Mouse (Mus musculus): ENCODE data around the gene Kremen1.

Gene Kremen1

GRCm38 (mm10) chr11:5196583-5196982 lies 64.8 kb downstream of the Kremen1 start:
- no peak for TF ChIP-seq POU5F1 (IDR thresholded peaks at IDR 0.05; ENCODE audit: borderline replicate concordance, low read length)
- no peak for TF ChIP-seq NANOG (IDR thresholded peaks at IDR 0.05; ENCODE audit: borderline replicate concordance, low read length)
- no peak for TF ChIP-seq CTCF (conservative IDR thresholded peaks at IDR 0.05; ENCODE audit: low read length)
- H3K4me1 ChIP-seq (replicated peaks; ENCODE audit: low read depth, low read length): peaks cover 29% of the 10 kb centered on the region
- peaks cover 40% of the 10 kb centered on the region for H3K36me3 ChIP-seq (ENCODE audit: insufficient read depth, low read length)
- no peaks in the 10 kb centered on the region for H3K27me3 ChIP-seq (ENCODE audit: insufficient read depth, low read length)
- H3K4me3 ChIP-seq (replicated peaks; ENCODE audit: low read length): no peak overlapping the region
- H3K9me3 ChIP-seq (ENCODE audit: low read length): no peaks in the 10 kb centered on the region

DNA sequence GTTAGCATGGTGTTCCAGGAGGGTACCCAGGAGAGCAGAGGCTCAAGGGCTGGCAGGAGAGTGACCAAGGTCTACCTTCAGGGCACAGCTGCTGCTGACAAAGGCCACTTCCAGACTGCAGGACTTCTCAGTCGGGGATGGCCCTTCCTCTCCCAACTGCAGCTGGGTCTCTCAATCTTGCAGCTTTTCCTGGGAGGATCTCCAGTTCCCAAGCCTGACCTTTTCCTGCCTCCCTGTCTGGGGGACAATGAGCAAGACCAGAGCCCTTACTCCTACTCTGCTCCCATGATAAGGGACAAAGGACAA lies 67.8 kb downstream of the Kremen1 start:
- H3K36me3 ChIP-seq (ENCODE audit: insufficient read depth, low read length): peaks cover 32% of the 10 kb centered on the region
- no peaks in the 10 kb centered on the region for H3K9me3 ChIP-seq (ENCODE audit: low read length)
- no peak overlapping the region for H3K4me3 ChIP-seq (replicated peaks; ENCODE audit: low read length)
- TF ChIP-seq CTCF (conservative IDR thresholded peaks at IDR 0.05; ENCODE audit: low read length) (no peak), NANOG (IDR thresholded peaks at IDR 0.05; ENCODE audit: borderline replicate concordance, low read length) (no peak), POU5F1 (IDR thresholded peaks at IDR 0.05; ENCODE audit: borderline replicate concordance, low read length) (no peak)
- peaks cover 29% of the 10 kb centered on the region for H3K4me1 ChIP-seq (replicated peaks; ENCODE audit: low read depth, low read length)
- H3K27me3 ChIP-seq (ENCODE audit: insufficient read depth, low read length): no peaks in the 10 kb centered on the region

GRCm38 (mm10) chr11:5192840-5193575 lies 68.3 kb downstream of the Kremen1 start:
- Histone ChIP-seq H3K36me3 (ENCODE audit: insufficient read depth, low read length) (peaks cover 28% of the 10 kb centered on the region), H3K4me1 (replicated peaks; ENCODE audit: low read depth, low read length) (peaks cover 29% of the 10 kb centered on the region), H3K4me3 (replicated peaks; ENCODE audit: low read length) (no peak overlapping the region), H3K9me3 (ENCODE audit: low read length) (no peaks in the 10 kb centered on the region), H3K27me3 (ENCODE audit: insufficient read depth, low read length) (no peaks in the 10 kb centered on the region)
- no peak for TF ChIP-seq POU5F1 (IDR thresholded peaks at IDR 0.05; ENCODE audit: borderline replicate concordance, low read length)
- TF ChIP-seq CTCF (conservative IDR thresholded peaks at IDR 0.05; ENCODE audit: low read length): no peak
- no peak for TF ChIP-seq NANOG (IDR thresholded peaks at IDR 0.05; ENCODE audit: borderline replicate concordance, low read length)

- no peaks in the 10 kb centered on the region for H3K9me3 ChIP-seq (ENCODE audit: low read length)
Measured at GRCm38 (mm10) chr11:5192084-5192516, 69.3 kb downstream of the Kremen1 start.

GRCm38 (mm10) chr11:5189239-5189933 lies 72.0 kb downstream of the Kremen1 start:
- Histone ChIP-seq H3K4me1 (replicated peaks; ENCODE audit: low read depth, low read length) (peaks cover 13% of the 10 kb centered on the region), H3K9me3 (ENCODE audit: low read length) (no peaks in the 10 kb centered on the region), H3K36me3 (ENCODE audit: insufficient read depth, low read length) (peaks cover 11% of the 10 kb centered on the region), H3K4me3 (replicated peaks; ENCODE audit: low read length) (no peak overlapping the region), H3K27me3 (ENCODE audit: insufficient read depth, low read length) (no peaks in the 10 kb centered on the region)
- no peak for TF ChIP-seq POU5F1 (IDR thresholded peaks at IDR 0.05; ENCODE audit: borderline replicate concordance, low read length)
- no peak for TF ChIP-seq CTCF (conservative IDR thresholded peaks at IDR 0.05; ENCODE audit: low read length)
- TF ChIP-seq NANOG (IDR thresholded peaks at IDR 0.05; ENCODE audit: borderline replicate concordance, low read length): no peak

More at GRCm38 (mm10) chr11:5192084-5192516, 69.3 kb downstream of the Kremen1 start:
- Histone ChIP-seq H3K36me3 (ENCODE audit: insufficient read depth, low read length) (peaks cover 27% of the 10 kb centered on the region), H3K4me3 (replicated peaks; ENCODE audit: low read length) (no peak overlapping the region), H3K27me3 (ENCODE audit: insufficient read depth, low read length) (no peaks in the 10 kb centered on the region), H3K4me1 (replicated peaks; ENCODE audit: low read depth, low read length) (peaks cover 25% of the 10 kb centered on the region)
- TF ChIP-seq NANOG (IDR thresholded peaks at IDR 0.05; ENCODE audit: borderline replicate concordance, low read length) (no peak), CTCF (conservative IDR thresholded peaks at IDR 0.05; ENCODE audit: low read length) (no peak)

GRCm38 (mm10) chr11:5188170-5188569 lies 73.2 kb downstream of the Kremen1 start:
- peaks cover 2% of the 10 kb centered on the region for H3K36me3 ChIP-seq (ENCODE audit: insufficient read depth, low read length)
- H3K27me3 ChIP-seq (ENCODE audit: insufficient read depth, low read length): no peaks in the 10 kb centered on the region
- peaks cover 21% of the 10 kb centered on the region for H3K4me1 ChIP-seq (replicated peaks; ENCODE audit: low read depth, low read length)
- TF ChIP-seq POU5F1 (IDR thresholded peaks at IDR 0.05; ENCODE audit: borderline replicate concordance, low read length) (no peak), NANOG (IDR thresholded peaks at IDR 0.05; ENCODE audit: borderline replicate concordance, low read length) (no peak), CTCF (conservative IDR thresholded peaks at IDR 0.05; ENCODE audit: low read length) (no peak)
- H3K4me3 ChIP-seq (replicated peaks; ENCODE audit: low read length): no peak overlapping the region
- H3K9me3 ChIP-seq (ENCODE audit: low read length): no peaks in the 10 kb centered on the region

GRCm38 (mm10) chr11:5184832-5185231 lies 76.5 kb downstream of the Kremen1 start:
- Histone ChIP-seq H3K36me3 (ENCODE audit: insufficient read depth, low read length) (no peaks in the 10 kb centered on the region), H3K4me3 (replicated peaks; ENCODE audit: low read length) (no peak overlapping the region), H3K9me3 (ENCODE audit: low read length) (no peaks in the 10 kb centered on the region), H3K27me3 (ENCODE audit: insufficient read depth, low read length) (no peaks in the 10 kb centered on the region), H3K4me1 (replicated peaks; ENCODE audit: low read depth, low read length) (peaks cover 18% of the 10 kb centered on the region)
- TF ChIP-seq CTCF (conservative IDR thresholded peaks at IDR 0.05; ENCODE audit: low read length): no peak
- TF ChIP-seq POU5F1 (IDR thresholded peaks at IDR 0.05; ENCODE audit: borderline replicate concordance, low read length): no peak
- TF ChIP-seq NANOG (IDR thresholded peaks at IDR 0.05; ENCODE audit: borderline replicate concordance, low read length): no peak

GRCm38 (mm10) chr11:5184250-5184649 lies 77.1 kb downstream of the Kremen1 start:
- TF ChIP-seq CTCF (conservative IDR thresholded peaks at IDR 0.05; ENCODE audit: low read length) (no peak), NANOG (IDR thresholded peaks at IDR 0.05; ENCODE audit: borderline replicate concordance, low read length) (no peak), POU5F1 (IDR thresholded peaks at IDR 0.05; ENCODE audit: borderline replicate concordance, low read length) (no peak)
- no peaks in the 10 kb centered on the region for H3K27me3 ChIP-seq (ENCODE audit: insufficient read depth, low read length)
- no peaks in the 10 kb centered on the region for H3K36me3 ChIP-seq (ENCODE audit: insufficient read depth, low read length)
- H3K4me3 ChIP-seq (replicated peaks; ENCODE audit: low read length): peak overlapping the region; percentile 63
- peaks cover 21% of the 10 kb centered on the region for H3K4me1 ChIP-seq (replicated peaks; ENCODE audit: low read depth, low read length)
- no peaks in the 10 kb centered on the region for H3K9me3 ChIP-seq (ENCODE audit: low read length)
